Mouse (Mus musculus) C2C12 (cell line): ENCODE data around the gene Lsamp. TPM values are rescaled to one million over a fixed set of nuclear protein-coding genes. Genes with fewer than 3 reads are reported as not detected.

Experiments
- H3K27me3 ChIP-seq: one replicate; pipeline ENCODE4 v1.6.1; 2011; ENCODE audit not compliant: control insufficient read depth, insufficient read depth, insufficient read length
- H3K36me3 ChIP-seq: one replicate; pipeline ENCODE4 v1.6.1; 2011; ENCODE audit not compliant: control insufficient read depth, insufficient read depth
- H3K4me3 ChIP-seq: one replicate; pipeline ENCODE4 v1.5.1; 2011; ENCODE audit warnings: mild to moderate bottlenecking, control low read depth; ENCODE audit not compliant: poor library complexity, insufficient read depth, severe bottlenecking
- H3K79me2 ChIP-seq: one replicate; pipeline ENCODE4 v1.6.1; 2011; ENCODE audit not compliant: control insufficient read depth, insufficient read depth
- H3K79me3 ChIP-seq: one replicate; pipeline ENCODE4 v1.6.1; 2011; ENCODE audit warnings: low read depth, control low read depth
- H3ac ChIP-seq: one replicate; pipeline ENCODE3; 2011; ENCODE audit warnings: low read depth; ENCODE audit not compliant: control insufficient read depth, insufficient read length
- CEBPB ChIP-seq: IDR thresholded peaks from one replicate; pipeline ENCODE4 v1.6.1; 2011; ENCODE audit warnings: low read depth, mild to moderate bottlenecking, control low read depth, moderate library complexity
- CTCF ChIP-seq: IDR thresholded peaks from one replicate; pipeline ENCODE4 v1.5.1; 2011; ENCODE audit not compliant: control insufficient read depth, insufficient read depth, insufficient read length
- FOSL1 ChIP-seq: IDR thresholded peaks from one replicate; pipeline ENCODE4 v1.8.0; 2011; ENCODE audit warnings: mild to moderate bottlenecking, low read length; ENCODE audit not compliant: poor library complexity, insufficient read depth, severe bottlenecking
- MAX ChIP-seq: IDR thresholded peaks from one replicate; pipeline ENCODE4 v1.6.1; 2011; ENCODE audit warnings: mild to moderate bottlenecking, control low read depth
- MYOD1 ChIP-seq: IDR thresholded peaks from one replicate; pipeline ENCODE4 v1.6.1; 2011; ENCODE audit warnings: low read depth; ENCODE audit not compliant: control insufficient read depth, insufficient read length
- MYOG ChIP-seq: IDR thresholded peaks from one replicate; pipeline ENCODE4 v1.6.1; 2011; ENCODE audit not compliant: control insufficient read depth, insufficient read length; ENCODE audit errors: extremely low read depth
- USF1 ChIP-seq: IDR thresholded peaks from one replicate; pipeline ENCODE4 v1.6.1; 2011; ENCODE audit warnings: low read depth, mild to moderate bottlenecking, control low read depth, moderate library complexity
- polyA plus RNA-seq: library from polyadenylated mRNA; unstranded; fragments of >200 nt; fragmentation: generic; extraction: Trizol; gene quantifications from one replicate; pipeline ENCODE4 v1.2.1, GENCODE M21; 2012; ENCODE audit warnings: missing spikeins

Gene Lsamp
- polyA plus RNA-seq, 1 experiment = not detected

GRCm38 (mm10) chr16:41826899-41827604 lies 1842.9 kb downstream of the Lsamp start:
- H3ac ChIP-seq = no peak overlapping the region
- no peaks in the 10 kb centered on the region for H3K79me2 ChIP-seq
- no peaks in the 10 kb centered on the region for H3K79me3 ChIP-seq
- no peaks in the 10 kb centered on the region for H3K36me3 ChIP-seq
- H3K4me3 ChIP-seq = no peak overlapping the region
- TF ChIP-seq MAX (no peak), MYOG (no peak), CEBPB (no peak), CTCF (no peak), USF1 (no peak), FOSL1 (no peak), MYOD1 (no peak)
- H3K27me3 ChIP-seq = no peaks in the 10 kb centered on the region

GRCm38 (mm10) chr16:41827605-41827948 lies 1843.4 kb downstream of the Lsamp start:
- no peaks in the 10 kb centered on the region for H3K27me3 ChIP-seq
- H3K4me3 ChIP-seq = no peak overlapping the region
- H3K79me2 ChIP-seq = no peaks in the 10 kb centered on the region
- no peak overlapping the region for H3ac ChIP-seq
- TF ChIP-seq MYOD1 = no peak
- no peak for TF ChIP-seq CEBPB
- H3K36me3 ChIP-seq = no peaks in the 10 kb centered on the region
- H3K79me3 ChIP-seq = no peaks in the 10 kb centered on the region

GRCm38 (mm10) chr16:41834637-41835036 lies 1850.5 kb downstream of the Lsamp start:
- no peak overlapping the region for H3ac ChIP-seq
- H3K79me3 ChIP-seq = no peaks in the 10 kb centered on the region
- no peak overlapping the region for H3K4me3 ChIP-seq
- no peaks in the 10 kb centered on the region for H3K79me2 ChIP-seq
- TF ChIP-seq CTCF (no peak), FOSL1 (no peak), MAX (no peak), CEBPB (no peak), MYOD1 (no peak), MYOG (no peak), USF1 (no peak)
- no peaks in the 10 kb centered on the region for H3K27me3 ChIP-seq
- no peaks in the 10 kb centered on the region for H3K36me3 ChIP-seq

- Histone ChIP-seq H3K4me3 (no peak overlapping the region), H3K27me3 (no peaks in the 10 kb centered on the region), H3ac (no peak overlapping the region), H3K36me3 (no peaks in the 10 kb centered on the region), H3K79me2 (no peaks in the 10 kb centered on the region), H3K79me3 (no peaks in the 10 kb centered on the region)
- TF ChIP-seq USF1 = no peak
- TF ChIP-seq MYOD1 = no peak
- no peak for TF ChIP-seq CEBPB
- no peak for TF ChIP-seq CTCF
- TF ChIP-seq MYOG = no peak
- no peak for TF ChIP-seq MAX
- TF ChIP-seq FOSL1 = no peak
Measured at GRCm38 (mm10) chr16:41835745-41836144, 1851.6 kb downstream of the Lsamp start.

GRCm38 (mm10) chr16:41839751-41840404 lies 1855.7 kb downstream of the Lsamp start:
- Histone ChIP-seq H3K79me3 (no peaks in the 10 kb centered on the region), H3ac (no peak overlapping the region), H3K36me3 (no peaks in the 10 kb centered on the region), H3K27me3 (no peaks in the 10 kb centered on the region), H3K79me2 (no peaks in the 10 kb centered on the region), H3K4me3 (no peak overlapping the region)
- TF ChIP-seq USF1 = no peak
- no peak for TF ChIP-seq MAX
- TF ChIP-seq CTCF = no peak
- TF ChIP-seq MYOG = no peak
- no peak for TF ChIP-seq CEBPB
- no peak for TF ChIP-seq MYOD1
- no peak for TF ChIP-seq FOSL1

GRCm38 (mm10) chr16:41846903-41847302 lies 1862.7 kb downstream of the Lsamp start:
- H3K27me3 ChIP-seq = no peaks in the 10 kb centered on the region
- no peak overlapping the region for H3ac ChIP-seq
- TF ChIP-seq MAX (no peak), FOSL1 (no peak), USF1 (no peak)
- H3K79me2 ChIP-seq = no peaks in the 10 kb centered on the region
- no peaks in the 10 kb centered on the region for H3K36me3 ChIP-seq
- no peak overlapping the region for H3K4me3 ChIP-seq
- no peaks in the 10 kb centered on the region for H3K79me3 ChIP-seq
